Mouse (Mus musculus) lung, embryonic 16.5 days (tissue): ENCODE measurements around the gene Acsm1. TPM values are rescaled to one million over a fixed set of nuclear protein-coding genes. Genes with fewer than 3 reads are reported as not detected.

Experiments used
- ATAC-seq: fragments of 200-750 bp; cut with Nextera tagmentation; 2 replicates; pipeline ENCODE4 v1.8.0; 2017; ENCODE audit warnings: low read depth, mild to moderate bottlenecking, moderate library complexity
- H3K27ac ChIP-seq: fragments of 300-500 bp; sonication (generic); 2 replicates; pipeline ENCODE4 v1.5.1; 2014; ENCODE audit warnings: mild to moderate bottlenecking, control low read depth, low read length
- H3K27me3 ChIP-seq: fragments of 300-500 bp; sonication (generic); 2 replicates; pipeline ENCODE4 v1.6.1; 2014; ENCODE audit warnings: low read depth, low read length, mixed read lengths; ENCODE audit not compliant: control insufficient read depth, insufficient read depth
- H3K36me3 ChIP-seq: fragments of 300-500 bp; sonication (generic); 2 replicates; pipeline ENCODE4 v1.6.1; 2014; ENCODE audit warnings: low read length; ENCODE audit not compliant: control insufficient read depth, insufficient read depth
- H3K4me1 ChIP-seq: fragments of 300-500 bp; sonication (generic); replicated peaks from 2 replicates; pipeline ENCODE4 v1.6.1; 2014; ENCODE audit warnings: low read length, mixed read lengths; ENCODE audit not compliant: control insufficient read depth, insufficient read depth
- H3K4me2 ChIP-seq: fragments of 300-500 bp; sonication (generic); 2 replicates; pipeline ENCODE4 v1.6.1; 2014; ENCODE audit warnings: low read depth, low read length, control low read depth
- H3K4me3 ChIP-seq: fragments of 300-500 bp; sonication (generic); 2 replicates; pipeline ENCODE4 v1.5.1; 2014; ENCODE audit warnings: mild to moderate bottlenecking, low read length, control low read depth
- H3K9ac ChIP-seq: fragments of 300-500 bp; sonication (generic); 2 replicates; pipeline ENCODE4 v1.6.1; 2014; ENCODE audit warnings: low read length, control low read depth
- H3K9me3 ChIP-seq: fragments of 300-500 bp; sonication (generic); 2 replicates; pipeline ENCODE4 v1.6.1; 2016; ENCODE audit warnings: low read length; ENCODE audit not compliant: control insufficient read depth
- WGBS: fragments of 180-500 bp; shearing (Covaris S2); extraction: QIAGEN DNeasy Blood & Tissue Kit; methylation state at CpG from one replicate; pipeline ENCODE4 v1.1.7; 2014; 5-methylcytosine and 5-hydroxymethylcytosine counted together
- polyA plus RNA-seq: library from polyadenylated mRNA; unstranded; fragments of >200 nt; fragmentation: Nextera tagmentation; extraction: Ambion mirVana; gene quantifications from 2 replicates; pipeline ENCODE4 v1.2.1, GENCODE M21; 2015

Gene Acsm1
- polyA plus RNA-seq, 1 experiment from 2014 or later: 4.3 TPM

GRCm38 (mm10) chr7:119642307-119642706 is 35.5 kb downstream of the Acsm1 start:
- no peaks in the 10 kb centered on the region for H3K36me3 ChIP-seq
- no peaks in the 10 kb centered on the region for H3K4me1 ChIP-seq
- H3K9me3 ChIP-seq: no peaks in the 10 kb centered on the region
- H3K27me3 ChIP-seq: no peaks in the 10 kb centered on the region
- no peak overlapping the region for H3K27ac ChIP-seq
- 68% methylated on average over 5 of the region's 5 CpGs for WGBS
- H3K4me2 ChIP-seq: no peak overlapping the region
- no peak overlapping the region for H3K9ac ChIP-seq
- ATAC-seq: no peak
- no peak overlapping the region for H3K4me3 ChIP-seq

GRCm38 (mm10) chr7:119667893-119668292 is 61.1 kb downstream of the Acsm1 start:
- H3K27ac ChIP-seq: no peak overlapping the region
- H3K4me2 ChIP-seq: no peak overlapping the region
- 76% methylated on average over 3 of the region's 3 CpGs for WGBS
- H3K4me3 ChIP-seq: no peak overlapping the region
- no peak overlapping the region for H3K9ac ChIP-seq
- H3K9me3 ChIP-seq: no peaks in the 10 kb centered on the region
- no peaks in the 10 kb centered on the region for H3K27me3 ChIP-seq
- H3K4me1 ChIP-seq: no peaks in the 10 kb centered on the region
- no peaks in the 10 kb centered on the region for H3K36me3 ChIP-seq
- no peak for ATAC-seq

- Histone ChIP-seq H3K9ac (no peak overlapping the region), H3K27ac (no peak overlapping the region), H3K27me3 (no peaks in the 10 kb centered on the region), H3K4me3 (no peak overlapping the region), H3K4me2 (no peak overlapping the region), H3K9me3 (no peaks in the 10 kb centered on the region), H3K36me3 (no peaks in the 10 kb centered on the region), H3K4me1 (no peaks in the 10 kb centered on the region)
- WGBS: 65% methylated on average over 5 of the region's 5 CpGs
- ATAC-seq: no peak
Measured at GRCm38 (mm10) chr7:119670395-119670794, 63.6 kb downstream of the Acsm1 start.

DNA sequence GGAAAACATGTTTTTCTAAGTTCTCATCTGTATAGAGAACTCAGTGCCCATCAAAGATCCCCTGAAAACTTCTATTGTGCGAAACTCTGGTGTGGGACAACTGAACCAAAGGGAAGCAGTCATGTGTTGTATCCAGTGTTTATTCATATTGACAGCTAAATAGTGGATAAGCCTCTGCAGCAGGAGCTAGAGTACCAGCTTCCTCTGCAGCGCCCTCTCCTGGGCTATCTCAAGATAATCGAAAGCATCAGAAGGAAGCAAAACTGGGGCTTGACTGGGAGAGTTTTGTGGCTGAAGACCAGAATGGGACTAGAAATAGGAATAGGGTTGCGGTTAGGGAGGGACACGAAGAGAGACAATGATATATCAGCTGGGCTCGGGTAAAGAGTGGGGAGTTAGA is 64.1 kb downstream of the Acsm1 start:
- H3K9ac ChIP-seq: no peak overlapping the region
- no peak overlapping the region for H3K27ac ChIP-seq
- WGBS: 47% methylated on average over 6 of the region's 6 CpGs
- no peaks in the 10 kb centered on the region for H3K4me1 ChIP-seq
- no peak for ATAC-seq
- no peak overlapping the region for H3K4me3 ChIP-seq
- H3K36me3 ChIP-seq: no peaks in the 10 kb centered on the region
- H3K4me2 ChIP-seq: no peak overlapping the region
- no peaks in the 10 kb centered on the region for H3K27me3 ChIP-seq
- H3K9me3 ChIP-seq: no peaks in the 10 kb centered on the region

DNA sequence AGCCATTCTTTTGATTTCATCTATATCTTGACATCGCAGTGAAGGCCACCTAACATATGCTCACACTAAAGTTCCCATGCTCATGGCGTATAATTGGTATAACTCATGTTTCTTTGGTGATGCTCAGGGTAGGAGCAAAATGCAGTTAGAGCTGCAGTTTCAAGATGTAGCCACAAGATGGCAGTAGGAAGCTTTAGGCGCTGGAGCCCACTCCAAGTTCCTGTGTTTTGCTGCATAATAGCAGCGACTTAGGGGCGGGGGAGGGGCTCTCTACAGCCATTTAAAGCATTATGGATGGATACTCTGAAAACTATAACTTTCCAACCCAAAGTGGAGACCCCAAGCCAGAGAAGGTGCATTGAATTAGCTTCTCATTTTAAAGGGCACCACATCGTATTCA is 66.6 kb downstream of the Acsm1 start:
- H3K27me3 ChIP-seq: no peaks in the 10 kb centered on the region
- no peaks in the 10 kb centered on the region for H3K4me1 ChIP-seq
- peak; percentile 57 for ATAC-seq
- H3K4me3 ChIP-seq: no peak overlapping the region
- no peaks in the 10 kb centered on the region for H3K9me3 ChIP-seq
- 17% methylated on average over 6 of the region's 6 CpGs for WGBS
- H3K36me3 ChIP-seq: no peaks in the 10 kb centered on the region
- no peak overlapping the region for H3K4me2 ChIP-seq
- H3K27ac ChIP-seq: no peak overlapping the region
- no peak overlapping the region for H3K9ac ChIP-seq

- Histone ChIP-seq H3K27me3 (no peaks in the 10 kb centered on the region), H3K9ac (no peak overlapping the region), H3K4me1 (no peaks in the 10 kb centered on the region), H3K9me3 (no peaks in the 10 kb centered on the region), H3K27ac (no peak overlapping the region), H3K4me3 (no peak overlapping the region), H3K4me2 (no peak overlapping the region), H3K36me3 (no peaks in the 10 kb centered on the region)
- 63% methylated on average over 8 of the region's 8 CpGs for WGBS
- no peak for ATAC-seq
Measured at GRCm38 (mm10) chr7:119680107-119680506, 73.3 kb downstream of the Acsm1 start.

GRCm38 (mm10) chr7:119682699-119683098 is 75.9 kb downstream of the Acsm1 start:
- H3K9ac ChIP-seq: no peak overlapping the region

DNA sequence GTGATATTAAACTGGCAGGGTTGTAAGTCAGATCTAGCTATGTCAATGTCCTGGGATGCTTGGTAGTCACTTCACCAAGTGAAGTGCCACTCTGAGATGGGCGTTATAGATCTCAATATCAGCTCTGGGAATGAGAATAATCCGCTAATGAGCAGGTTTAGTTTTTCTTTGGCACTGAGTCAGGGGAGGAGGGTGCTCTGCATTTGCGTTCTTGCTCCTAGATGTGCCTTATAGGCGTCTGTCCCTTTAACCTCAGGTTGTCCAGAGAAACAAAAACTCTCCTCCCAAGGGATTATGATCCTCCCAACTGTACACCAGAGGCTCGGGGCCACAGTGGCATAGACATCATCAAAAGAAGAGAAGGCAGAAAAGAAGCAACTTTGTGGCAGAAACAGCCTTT is 82.9 kb downstream of the Acsm1 start, which contains the start of gene Acsm4:
Gene Acsm4, plus strand, starts transcription at position 301 of the 400 bp plus-strand sequence.
- Histone ChIP-seq H3K27me3 (no peaks in the 10 kb centered on the region), H3K4me2 (no peak within 1 kb of the TSS), H3K9me3 (no peaks in the 10 kb centered on the region), H3K9ac (no peak within 1 kb of the TSS), H3K4me1 (no peaks in the 10 kb centered on the region), H3K4me3 (no peak within 1 kb of the TSS), H3K36me3 (no peaks in the 10 kb centered on the region), H3K27ac (no peak within 1 kb of the TSS)
- ATAC-seq: no peak
- WGBS: 67% methylated on average over 5 of the region's 5 CpGs

More at GRCm38 (mm10) chr7:119682699-119683098, 75.9 kb downstream of the Acsm1 start:
- Histone ChIP-seq H3K27ac (no peak overlapping the region), H3K27me3 (no peaks in the 10 kb centered on the region), H3K4me2 (no peak overlapping the region), H3K4me3 (no peak overlapping the region), H3K4me1 (no peaks in the 10 kb centered on the region), H3K9me3 (no peaks in the 10 kb centered on the region), H3K36me3 (no peaks in the 10 kb centered on the region)
- 44% methylated on average over 4 of the region's 4 CpGs for WGBS
- no peak for ATAC-seq

- no peaks in the 10 kb centered on the region for H3K4me1 ChIP-seq
- no peak overlapping the region for H3K9ac ChIP-seq
- no peaks in the 10 kb centered on the region for H3K9me3 ChIP-seq
- no peak overlapping the region for H3K4me3 ChIP-seq
- ATAC-seq: peak; percentile 57
- WGBS: 58% methylated on average over 4 of the region's 4 CpGs
- no peaks in the 10 kb centered on the region for H3K36me3 ChIP-seq
- H3K27me3 ChIP-seq: no peaks in the 10 kb centered on the region
- H3K27ac ChIP-seq: no peak overlapping the region
- H3K4me2 ChIP-seq: no peak overlapping the region
Measured at GRCm38 (mm10) chr7:119692302-119692701, 85.5 kb downstream of the Acsm1 start.

DNA sequence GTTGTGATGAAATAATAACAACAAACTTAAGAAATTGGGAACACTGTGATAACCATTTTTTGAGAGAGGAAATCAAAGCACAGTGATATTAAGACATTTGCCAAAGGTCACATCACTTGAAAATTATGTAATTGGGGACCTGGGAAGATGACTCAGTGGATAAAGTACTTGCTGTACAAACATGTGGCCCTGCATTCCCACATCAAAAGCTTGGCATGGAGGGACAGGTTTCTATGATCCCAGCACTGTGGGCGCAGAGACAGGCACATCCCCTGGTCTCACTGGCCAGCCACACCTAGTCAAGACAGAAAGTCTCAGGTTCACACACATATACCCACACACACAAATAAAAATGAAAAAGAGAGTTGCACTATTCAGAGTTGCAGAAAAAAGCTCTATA is 88.1 kb downstream of the Acsm1 start:
- WGBS: 70% methylated on average over 1 of the region's 1 CpGs
- no peak for ATAC-seq
- H3K4me1 ChIP-seq: no peaks in the 10 kb centered on the region

More for the DNA sequence above, 88.1 kb downstream of the Acsm1 start:
- no peak overlapping the region for H3K9ac ChIP-seq
- H3K27ac ChIP-seq: no peak overlapping the region
- no peak overlapping the region for H3K4me2 ChIP-seq
- H3K36me3 ChIP-seq: no peaks in the 10 kb centered on the region
- H3K27me3 ChIP-seq: no peaks in the 10 kb centered on the region
- H3K9me3 ChIP-seq: no peaks in the 10 kb centered on the region
- H3K4me3 ChIP-seq: no peak overlapping the region
